Mouse (Mus musculus): ENCODE results near the gene Tatdn2. TPM values are rescaled to one million over a fixed set of nuclear protein-coding genes. Genes with fewer than 3 reads are reported as not detected.
"Not testable (repeated sequence)": the region's sequence is repeated elsewhere in the genome, so short reads cannot be mapped to it uniquely, and the experiment has no call there.

The Tatdn2 gene
- polyA plus RNA-seq, 1 experiment = 41.0 TPM

- H3K79me2 ChIP-seq (ENCODE audit: control insufficient read depth, insufficient read depth) = peaks cover 77% of the 10 kb centered on the region
- peaks cover 53% of the 10 kb centered on the region for H3K79me3 ChIP-seq (ENCODE audit: low read depth)
- H3K36me3 ChIP-seq (ENCODE audit: control insufficient read depth, insufficient read depth) = peaks cover 14% of the 10 kb centered on the region
- no peak overlapping the region for H3ac ChIP-seq (ENCODE audit: control insufficient read depth, insufficient read length, low read depth)
- no peaks in the 10 kb centered on the region for H3K27me3 ChIP-seq (ENCODE audit: control insufficient read depth, insufficient read depth, insufficient read length)
- no peak overlapping the region for H3K4me3 ChIP-seq (ENCODE audit: insufficient read depth, poor library complexity, severe bottlenecking)
- TF ChIP-seq FOSL1 (IDR thresholded peaks at IDR 0.05; ENCODE audit: insufficient read depth, low read length, poor library complexity, severe bottlenecking) (no peak), CTCF (IDR thresholded peaks at IDR 0.05; ENCODE audit: control insufficient read depth, insufficient read depth, insufficient read length) (no peak), CEBPB (IDR thresholded peaks at IDR 0.05; ENCODE audit: low read depth) (no peak), MAX (IDR thresholded peaks at IDR 0.05) (no peak)
Measured at GRCm38 (mm10) chr6:113695203-113695602, 1.6 kb upstream of the Tatdn2 start.

- no peaks in the 10 kb centered on the region for H3K27me3 ChIP-seq (ENCODE audit: control insufficient read depth, insufficient read depth, insufficient read length)
- peaks cover 82% of the 10 kb centered on the region for H3K79me2 ChIP-seq (ENCODE audit: control insufficient read depth, insufficient read depth)
- H3K79me3 ChIP-seq (ENCODE audit: low read depth) = peaks cover 60% of the 10 kb centered on the region
- TF ChIP-seq CTCF (IDR thresholded peaks at IDR 0.05; ENCODE audit: control insufficient read depth, insufficient read depth, insufficient read length) (no peak), FOSL1 (IDR thresholded peaks at IDR 0.05; ENCODE audit: insufficient read depth, low read length, poor library complexity, severe bottlenecking) (no peak), CEBPB (IDR thresholded peaks at IDR 0.05; ENCODE audit: low read depth) (no peak)
- peaks cover 20% of the 10 kb centered on the region for H3K36me3 ChIP-seq (ENCODE audit: control insufficient read depth, insufficient read depth)
- no peak overlapping the region for H3K4me3 ChIP-seq (ENCODE audit: insufficient read depth, poor library complexity, severe bottlenecking)
- H3ac ChIP-seq (ENCODE audit: control insufficient read depth, insufficient read length, low read depth) = no peak overlapping the region
Measured at GRCm38 (mm10) chr6:113695766-113696355, 989 bp upstream of the Tatdn2 start.

DNA sequence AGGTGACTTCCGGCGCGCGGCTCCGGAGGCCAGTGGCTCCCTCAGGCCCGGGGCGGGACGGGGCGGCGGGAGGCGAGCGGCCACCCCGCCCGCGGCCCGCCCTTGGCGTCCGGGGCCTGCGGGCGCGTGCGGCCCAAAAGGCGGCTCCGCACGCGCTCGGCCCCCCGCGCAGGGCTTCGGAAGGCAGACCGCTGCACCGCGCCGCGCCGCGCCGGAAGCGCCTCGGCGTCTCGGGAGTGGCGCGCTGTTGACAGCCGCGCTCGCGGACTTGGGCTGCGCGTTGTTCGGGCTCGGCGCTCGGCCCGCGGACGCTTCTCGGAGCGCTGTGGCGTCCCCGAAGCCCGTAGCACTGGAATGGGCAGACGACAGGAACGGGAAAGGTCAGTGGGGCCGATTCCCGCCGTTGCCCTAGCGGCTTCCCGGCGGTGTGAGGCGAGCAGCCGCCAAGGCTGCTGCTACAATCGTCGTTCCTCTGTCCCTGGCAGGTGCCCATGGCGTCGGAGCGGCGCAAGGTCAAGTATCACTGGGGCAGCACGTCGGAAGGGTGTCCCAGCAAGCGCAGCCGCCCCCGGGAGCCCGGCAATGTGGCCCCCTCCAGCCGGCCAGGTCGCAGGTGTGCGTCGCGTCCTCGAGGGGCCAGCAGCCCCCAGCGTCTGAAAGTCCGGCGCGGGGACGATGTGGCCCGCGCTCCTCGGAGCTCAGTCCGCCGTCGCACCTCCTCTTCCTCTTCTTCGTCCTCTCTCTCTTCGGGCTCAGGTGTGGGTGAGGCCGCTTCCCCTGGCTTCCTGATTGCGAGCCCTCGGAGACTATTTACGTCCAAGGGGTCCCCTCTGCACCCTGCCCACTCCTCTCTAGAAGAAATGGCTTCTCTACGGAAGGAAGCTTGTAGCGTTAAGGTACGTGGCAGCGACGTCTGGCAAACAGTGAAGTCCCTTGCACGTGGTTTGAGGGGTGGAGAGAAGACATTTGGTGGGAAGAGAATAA is 664 bp downstream of the Tatdn2 start:
- peak overlapping the region; percentile 85 for H3K4me3 ChIP-seq (ENCODE audit: insufficient read depth, poor library complexity, severe bottlenecking)
- peak overlapping the region; percentile 82 for H3ac ChIP-seq (ENCODE audit: control insufficient read depth, insufficient read length, low read depth)
- no peak for TF ChIP-seq FOSL1 (IDR thresholded peaks at IDR 0.05; ENCODE audit: insufficient read depth, low read length, poor library complexity, severe bottlenecking)
- TF ChIP-seq MYOG (IDR thresholded peaks at IDR 0.05; ENCODE audit: control insufficient read depth, extremely low read depth, insufficient read length) = no peak
- no peak for TF ChIP-seq CTCF (IDR thresholded peaks at IDR 0.05; ENCODE audit: control insufficient read depth, insufficient read depth, insufficient read length)
- TF ChIP-seq USF1 (IDR thresholded peaks at IDR 0.05; ENCODE audit: low read depth) = no peak
- TF ChIP-seq MYOD1 (IDR thresholded peaks at IDR 0.05; ENCODE audit: control insufficient read depth, insufficient read length, low read depth) = no peak
- TF ChIP-seq MAX (IDR thresholded peaks at IDR 0.05) = no peak
- no peak for TF ChIP-seq CEBPB (IDR thresholded peaks at IDR 0.05; ENCODE audit: low read depth)
- H3K36me3 ChIP-seq (ENCODE audit: control insufficient read depth, insufficient read depth) = peaks cover 37% of the 10 kb centered on the region
- peaks cover 59% of the 10 kb centered on the region for H3K79me3 ChIP-seq (ENCODE audit: low read depth)
- H3K27me3 ChIP-seq (ENCODE audit: control insufficient read depth, insufficient read depth, insufficient read length) = no peaks in the 10 kb centered on the region
- peaks cover 82% of the 10 kb centered on the region for H3K79me2 ChIP-seq (ENCODE audit: control insufficient read depth, insufficient read depth)

DNA sequence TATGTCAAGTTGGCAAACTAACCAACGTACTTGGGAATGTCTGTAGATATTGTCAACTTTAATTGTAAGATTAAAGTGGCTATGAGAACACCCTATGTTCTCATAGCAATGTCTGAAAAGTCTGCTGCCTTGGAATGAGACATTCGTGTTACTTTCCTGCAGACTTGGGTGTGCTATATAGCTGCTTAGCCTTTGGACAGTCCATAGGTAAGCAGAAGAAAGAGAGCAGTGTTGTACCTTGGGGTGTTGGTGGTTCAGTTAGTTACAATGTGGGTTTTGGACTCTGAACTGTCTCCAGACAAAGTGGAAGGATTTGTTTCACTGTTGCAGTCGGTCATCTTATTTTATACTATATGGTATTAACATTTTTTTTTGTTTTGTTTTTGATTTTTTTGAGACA is 15.9 kb downstream of the Tatdn2 start:
- TF ChIP-seq CTCF (IDR thresholded peaks at IDR 0.05; ENCODE audit: control insufficient read depth, insufficient read depth, insufficient read length) (no peak), MAX (IDR thresholded peaks at IDR 0.05) (no peak), FOSL1 (IDR thresholded peaks at IDR 0.05; ENCODE audit: insufficient read depth, low read length, poor library complexity, severe bottlenecking) (no peak), USF1 (IDR thresholded peaks at IDR 0.05; ENCODE audit: low read depth) (no peak), MYOD1 (IDR thresholded peaks at IDR 0.05; ENCODE audit: control insufficient read depth, insufficient read length, low read depth) (no peak), CEBPB (IDR thresholded peaks at IDR 0.05; ENCODE audit: low read depth) (no peak), MYOG (IDR thresholded peaks at IDR 0.05; ENCODE audit: control insufficient read depth, extremely low read depth, insufficient read length) (no peak)
- H3K36me3 ChIP-seq (ENCODE audit: control insufficient read depth, insufficient read depth) = peaks cover 92% of the 10 kb centered on the region
- no peak overlapping the region for H3ac ChIP-seq (ENCODE audit: control insufficient read depth, insufficient read length, low read depth)
- H3K79me3 ChIP-seq (ENCODE audit: low read depth) = peaks cover 2% of the 10 kb centered on the region
- no peaks in the 10 kb centered on the region for H3K79me2 ChIP-seq (ENCODE audit: control insufficient read depth, insufficient read depth)
- no peaks in the 10 kb centered on the region for H3K27me3 ChIP-seq (ENCODE audit: control insufficient read depth, insufficient read depth, insufficient read length)
- H3K4me3 ChIP-seq (ENCODE audit: insufficient read depth, poor library complexity, severe bottlenecking) = no peak overlapping the region

GRCm38 (mm10) chr6:113713389-113713788 is 16.5 kb downstream of the Tatdn2 start:
- not testable (repeated sequence) for H3K27me3 ChIP-seq (ENCODE audit: control insufficient read depth, insufficient read depth, insufficient read length)
- peaks cover 87% of the 10 kb centered on the region for H3K36me3 ChIP-seq (ENCODE audit: control insufficient read depth, insufficient read depth)

GRCm38 (mm10) chr6:113714276-113714675 is 17.4 kb downstream of the Tatdn2 start:
- no peak overlapping the region for H3ac ChIP-seq (ENCODE audit: control insufficient read depth, insufficient read length, low read depth)
- peaks cover 2% of the 10 kb centered on the region for H3K79me3 ChIP-seq (ENCODE audit: low read depth)
- no peak overlapping the region for H3K4me3 ChIP-seq (ENCODE audit: insufficient read depth, poor library complexity, severe bottlenecking)
- peaks cover 84% of the 10 kb centered on the region for H3K36me3 ChIP-seq (ENCODE audit: control insufficient read depth, insufficient read depth)
- TF ChIP-seq USF1 (IDR thresholded peaks at IDR 0.05; ENCODE audit: low read depth) = no peak
- no peak for TF ChIP-seq FOSL1 (IDR thresholded peaks at IDR 0.05; ENCODE audit: insufficient read depth, low read length, poor library complexity, severe bottlenecking)
- H3K79me2 ChIP-seq (ENCODE audit: control insufficient read depth, insufficient read depth) = no peaks in the 10 kb centered on the region
- H3K27me3 ChIP-seq (ENCODE audit: control insufficient read depth, insufficient read depth, insufficient read length) = no peaks in the 10 kb centered on the region

More at GRCm38 (mm10) chr6:113713389-113713788, 16.5 kb downstream of the Tatdn2 start:
- not testable (repeated sequence) for H3ac ChIP-seq (ENCODE audit: control insufficient read depth, insufficient read length, low read depth); H3K79me3 ChIP-seq (ENCODE audit: low read depth); H3K4me3 ChIP-seq (ENCODE audit: insufficient read depth, poor library complexity, severe bottlenecking); H3K79me2 ChIP-seq (ENCODE audit: control insufficient read depth, insufficient read depth)
